Mouse (Mus musculus): ENCODE measurements around the gene Magi2. TPM values are rescaled to one million over a fixed set of nuclear protein-coding genes. Genes with fewer than 3 reads are reported as not detected.

The Magi2 gene
- polyA plus RNA-seq, 1 experiment: 0.79 TPM

DNA sequence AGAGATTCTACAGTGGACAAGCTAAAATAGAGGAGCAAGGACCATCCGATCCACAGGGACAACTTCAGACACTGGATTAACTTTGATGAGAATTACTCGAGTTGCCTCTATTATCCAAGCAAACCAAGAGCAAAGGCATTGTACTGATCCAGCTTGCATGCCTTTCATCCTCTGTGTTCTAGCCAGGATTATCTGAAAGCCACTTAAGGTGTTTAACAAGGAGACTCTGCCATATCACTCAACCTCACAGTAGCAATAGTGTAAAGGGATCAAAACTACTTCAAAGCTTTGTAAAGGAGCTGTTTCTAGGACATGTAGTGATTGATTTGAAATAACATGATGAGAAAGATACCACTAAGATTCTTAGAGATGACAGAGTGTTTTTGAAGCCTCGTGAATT is 819.8 kb downstream of the Magi2 start:
- no peak overlapping the region for H3K4me3 ChIP-seq (ENCODE audit: extremely low read depth, insufficient read depth, insufficient read length)
- H3K27me3 ChIP-seq (ENCODE audit: control insufficient read depth, insufficient read depth, low read length): no peaks in the 10 kb centered on the region
- WGBS: 81% methylated on average over 3 of the region's 3 CpGs
- H3K36me3 ChIP-seq (ENCODE audit: control insufficient read depth, insufficient read depth, low read length): no peaks in the 10 kb centered on the region
- no peak for DNase-seq (ENCODE audit: low read depth in 1 of 2, low spot score in 2 of 2)
- no peak overlapping the region for H3K27ac ChIP-seq (ENCODE audit: insufficient read depth, low read length)
- H3K4me1 ChIP-seq (ENCODE audit: control insufficient read depth, insufficient read depth, insufficient read length): no peaks in the 10 kb centered on the region
- TF ChIP-seq POLR2A (IDR thresholded peaks at IDR 0.05; ENCODE audit: low read depth, low read length): no peak

DNA sequence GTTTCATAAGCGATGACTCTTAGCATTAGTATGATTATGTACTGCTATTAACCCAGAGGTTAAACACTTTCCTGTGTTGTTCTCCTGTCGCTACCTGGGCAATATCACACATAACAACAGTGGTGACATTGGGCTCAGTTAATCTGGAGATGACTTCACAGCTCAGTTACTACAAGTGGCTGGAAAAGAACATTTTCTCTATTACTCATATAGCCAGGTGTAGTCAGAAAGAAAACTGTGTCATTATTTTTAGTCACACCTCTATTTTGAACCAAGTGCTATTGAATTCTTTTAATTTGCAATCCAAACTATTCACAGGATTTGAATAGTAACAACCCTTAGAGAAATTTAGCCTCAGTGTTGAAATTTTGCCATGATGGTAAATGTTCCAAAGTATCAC is 821.5 kb downstream of the Magi2 start:
- Histone ChIP-seq H3K27me3 (ENCODE audit: control insufficient read depth, insufficient read depth, low read length) (no peaks in the 10 kb centered on the region), H3K4me1 (ENCODE audit: control insufficient read depth, insufficient read depth, insufficient read length) (no peaks in the 10 kb centered on the region), H3K4me3 (ENCODE audit: extremely low read depth, insufficient read depth, insufficient read length) (no peak overlapping the region), H3K36me3 (ENCODE audit: control insufficient read depth, insufficient read depth, low read length) (no peaks in the 10 kb centered on the region), H3K27ac (ENCODE audit: insufficient read depth, low read length) (no peak overlapping the region)
- TF ChIP-seq POLR2A (IDR thresholded peaks at IDR 0.05; ENCODE audit: low read depth, low read length): no peak
- no peak for TF ChIP-seq CTCF (IDR thresholded peaks at IDR 0.05; ENCODE audit: extremely low read depth, insufficient read depth, insufficient read length, insufficient replicate concordance)
- 94% methylated on average over 2 of the region's 2 CpGs for WGBS
- DNase-seq (ENCODE audit: low read depth in 1 of 2, low spot score in 2 of 2): no peak

DNA sequence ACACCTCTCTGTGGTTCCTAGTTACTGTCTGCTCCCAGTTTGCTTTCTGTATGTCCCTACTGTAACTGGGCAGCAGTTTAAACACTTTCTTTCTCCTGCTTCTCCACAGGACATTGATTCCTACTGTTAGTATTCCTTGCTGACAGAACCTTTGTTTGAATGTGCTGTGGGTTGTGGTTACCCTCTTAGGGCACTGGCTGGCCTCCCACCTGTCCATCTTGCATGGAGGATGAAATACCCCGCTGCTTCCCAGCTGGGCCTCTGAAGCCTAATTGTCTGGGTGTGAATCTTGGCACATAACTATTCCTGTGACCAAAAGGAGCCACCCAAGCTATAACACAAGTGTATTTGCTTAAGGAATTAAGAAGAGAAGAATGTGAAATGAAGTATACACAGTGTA is 823.4 kb downstream of the Magi2 start:
- no peak overlapping the region for H3K27ac ChIP-seq (ENCODE audit: insufficient read depth, low read length)
- no peaks in the 10 kb centered on the region for H3K4me1 ChIP-seq (ENCODE audit: control insufficient read depth, insufficient read depth, insufficient read length)
- WGBS: 60% methylated on average over 1 of the region's 1 CpGs
- H3K4me3 ChIP-seq (ENCODE audit: extremely low read depth, insufficient read depth, insufficient read length): no peak overlapping the region
- no peak for DNase-seq (ENCODE audit: low read depth in 1 of 2, low spot score in 2 of 2)
- TF ChIP-seq POLR2A (IDR thresholded peaks at IDR 0.05; ENCODE audit: low read depth, low read length) (no peak), CTCF (IDR thresholded peaks at IDR 0.05; ENCODE audit: extremely low read depth, insufficient read depth, insufficient read length, insufficient replicate concordance) (no peak)
- no peaks in the 10 kb centered on the region for H3K27me3 ChIP-seq (ENCODE audit: control insufficient read depth, insufficient read depth, low read length)
- no peaks in the 10 kb centered on the region for H3K36me3 ChIP-seq (ENCODE audit: control insufficient read depth, insufficient read depth, low read length)

DNA sequence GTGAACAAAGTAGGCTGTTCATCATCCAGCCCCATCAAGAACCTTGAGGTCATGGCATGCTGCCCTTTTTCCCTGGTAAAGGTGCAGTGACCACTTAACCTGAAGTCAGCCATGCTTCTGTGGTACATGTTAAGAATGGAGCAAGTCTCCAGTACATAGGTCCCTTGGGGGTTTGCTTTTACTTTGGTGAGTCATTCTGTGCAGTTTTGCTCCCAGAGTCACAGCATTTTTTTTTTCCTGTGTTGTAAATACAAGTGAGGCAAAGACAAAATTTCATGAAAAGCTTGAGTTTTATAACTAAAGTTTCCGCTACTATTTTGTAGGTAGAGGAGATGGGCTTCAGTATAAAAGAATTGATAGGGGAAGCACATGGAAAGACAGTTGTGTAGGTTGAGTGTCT is 828.2 kb downstream of the Magi2 start:
- no peak for TF ChIP-seq CTCF (IDR thresholded peaks at IDR 0.05; ENCODE audit: extremely low read depth, insufficient read depth, insufficient read length, insufficient replicate concordance)
- no peak for TF ChIP-seq POLR2A (IDR thresholded peaks at IDR 0.05; ENCODE audit: low read depth, low read length)
- no peak overlapping the region for H3K27ac ChIP-seq (ENCODE audit: insufficient read depth, low read length)
- H3K36me3 ChIP-seq (ENCODE audit: control insufficient read depth, insufficient read depth, low read length): no peaks in the 10 kb centered on the region
- no peak overlapping the region for H3K4me3 ChIP-seq (ENCODE audit: extremely low read depth, insufficient read depth, insufficient read length)
- no peaks in the 10 kb centered on the region for H3K27me3 ChIP-seq (ENCODE audit: control insufficient read depth, insufficient read depth, low read length)
- 86% methylated on average over 1 of the region's 1 CpGs for WGBS
- no peaks in the 10 kb centered on the region for H3K4me1 ChIP-seq (ENCODE audit: control insufficient read depth, insufficient read depth, insufficient read length)
- DNase-seq (ENCODE audit: low read depth in 1 of 2, low spot score in 2 of 2): no peak

DNA sequence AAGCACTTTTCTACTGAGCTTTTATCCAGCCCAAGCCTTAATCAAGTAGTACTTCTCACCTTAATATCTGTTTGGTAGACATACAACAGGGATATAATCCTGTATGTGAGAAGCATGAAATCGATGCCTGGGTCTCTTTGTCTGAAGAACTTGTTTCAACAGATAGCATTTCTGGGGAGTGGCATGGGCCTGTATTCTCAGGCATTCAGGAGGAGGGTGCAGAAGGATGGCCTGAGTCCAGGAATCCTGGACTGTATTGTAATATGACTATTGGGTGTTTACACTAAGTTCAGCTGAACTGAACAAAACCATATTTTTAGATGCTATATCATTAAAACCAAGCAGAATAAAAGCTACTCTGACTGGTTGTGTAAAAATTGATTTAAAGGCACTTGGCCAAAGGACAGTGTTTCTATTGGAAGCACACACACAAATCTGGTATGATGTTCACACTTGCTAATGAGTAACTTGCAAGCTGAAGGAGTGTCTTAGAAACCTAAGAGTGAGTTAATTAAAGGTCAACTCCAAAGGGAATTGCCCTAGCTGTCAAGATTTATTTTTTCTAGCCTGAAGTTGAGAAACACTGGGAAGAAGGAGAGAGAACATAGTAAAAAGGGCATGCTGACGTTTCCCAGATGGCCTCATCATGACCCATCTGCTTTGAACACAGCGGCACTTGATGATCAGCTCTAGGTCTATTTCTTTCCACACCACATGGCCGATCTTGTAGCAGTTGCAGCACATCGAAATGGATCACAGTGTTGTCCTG is 829.4 kb downstream of the Magi2 start:
- 83% methylated on average over 5 of the region's 5 CpGs for WGBS
- Histone ChIP-seq H3K36me3 (ENCODE audit: control insufficient read depth, insufficient read depth, low read length) (no peaks in the 10 kb centered on the region), H3K27me3 (ENCODE audit: control insufficient read depth, insufficient read depth, low read length) (no peaks in the 10 kb centered on the region), H3K4me3 (ENCODE audit: extremely low read depth, insufficient read depth, insufficient read length) (no peak overlapping the region), H3K4me1 (ENCODE audit: control insufficient read depth, insufficient read depth, insufficient read length) (no peaks in the 10 kb centered on the region), H3K27ac (ENCODE audit: insufficient read depth, low read length) (no peak overlapping the region)
- no peak for DNase-seq (ENCODE audit: low read depth in 1 of 2, low spot score in 2 of 2)
- no peak for TF ChIP-seq POLR2A (IDR thresholded peaks at IDR 0.05; ENCODE audit: low read depth, low read length)
- no peak for TF ChIP-seq CTCF (IDR thresholded peaks at IDR 0.05; ENCODE audit: extremely low read depth, insufficient read depth, insufficient read length, insufficient replicate concordance)

DNA sequence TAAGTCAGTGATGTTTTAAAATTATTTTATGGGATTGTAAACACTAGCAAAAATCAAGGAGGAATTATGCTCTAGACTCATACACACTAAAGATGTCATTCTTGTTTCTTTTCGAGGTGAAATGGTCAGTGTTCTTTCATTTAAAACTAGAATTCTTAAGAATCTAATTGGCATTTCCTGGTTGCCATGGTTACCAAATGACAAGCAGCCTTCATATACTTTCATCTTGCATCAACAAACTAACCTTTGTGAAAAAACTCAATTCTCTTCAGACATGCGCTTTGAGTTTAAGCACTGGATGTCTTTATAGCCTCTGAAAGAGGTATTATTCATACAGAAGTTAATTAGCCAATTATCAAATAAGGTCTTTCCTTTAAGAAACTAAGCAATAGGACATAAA is 830.0 kb downstream of the Magi2 start:
- 84% methylated on average over 2 of the region's 2 CpGs for WGBS

DNA sequence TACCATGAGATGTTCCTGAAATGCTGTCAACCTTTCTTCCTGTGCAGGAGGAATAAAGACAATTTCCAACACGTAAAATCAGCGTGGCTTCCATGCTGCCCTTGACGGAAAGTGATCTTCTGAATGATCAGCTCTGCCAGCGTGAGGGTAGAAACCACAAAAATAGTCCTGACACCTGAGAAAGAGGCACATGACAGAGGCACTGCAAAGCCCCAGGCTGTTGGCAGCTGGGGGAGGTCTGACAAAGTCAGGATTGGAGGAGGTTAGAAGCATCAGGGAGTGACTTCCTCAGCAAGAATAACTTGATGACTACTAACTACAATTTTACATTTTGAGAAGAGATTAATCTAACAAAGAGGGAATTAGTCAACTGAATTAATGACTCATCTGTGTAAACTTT is 835.2 kb downstream of the Magi2 start:
- TF ChIP-seq CTCF (IDR thresholded peaks at IDR 0.05; ENCODE audit: extremely low read depth, insufficient read depth, insufficient read length, insufficient replicate concordance) (no peak), POLR2A (IDR thresholded peaks at IDR 0.05; ENCODE audit: low read depth, low read length) (no peak)
- 31% methylated on average over 4 of the region's 4 CpGs for WGBS
- no peak for DNase-seq (ENCODE audit: low read depth in 1 of 2, low spot score in 2 of 2)
- Histone ChIP-seq H3K4me3 (ENCODE audit: extremely low read depth, insufficient read depth, insufficient read length) (no peak overlapping the region), H3K27ac (ENCODE audit: insufficient read depth, low read length) (no peak overlapping the region), H3K4me1 (ENCODE audit: control insufficient read depth, insufficient read depth, insufficient read length) (no peaks in the 10 kb centered on the region), H3K36me3 (ENCODE audit: control insufficient read depth, insufficient read depth, low read length) (no peaks in the 10 kb centered on the region), H3K27me3 (ENCODE audit: control insufficient read depth, insufficient read depth, low read length) (no peaks in the 10 kb centered on the region)

More for the DNA sequence above, 830.0 kb downstream of the Magi2 start:
- Histone ChIP-seq H3K27me3 (ENCODE audit: control insufficient read depth, insufficient read depth, low read length) (no peaks in the 10 kb centered on the region), H3K36me3 (ENCODE audit: control insufficient read depth, insufficient read depth, low read length) (no peaks in the 10 kb centered on the region), H3K4me3 (ENCODE audit: extremely low read depth, insufficient read depth, insufficient read length) (no peak overlapping the region), H3K27ac (ENCODE audit: insufficient read depth, low read length) (no peak overlapping the region), H3K4me1 (ENCODE audit: control insufficient read depth, insufficient read depth, insufficient read length) (no peaks in the 10 kb centered on the region)
- TF ChIP-seq CTCF (IDR thresholded peaks at IDR 0.05; ENCODE audit: extremely low read depth, insufficient read depth, insufficient read length, insufficient replicate concordance) (no peak), POLR2A (IDR thresholded peaks at IDR 0.05; ENCODE audit: low read depth, low read length) (no peak)
- no peak for DNase-seq (ENCODE audit: low read depth in 1 of 2, low spot score in 2 of 2)
